Mouse (Mus musculus): ENCODE data around the gene Adamts6. TPM values are rescaled to one million over a fixed set of nuclear protein-coding genes. Genes with fewer than 3 reads are reported as not detected.

Adamts6 gene
- polyA plus RNA-seq, 1 experiment: not detected

GRCm38 (mm10) chr13:104295472-104295871 is 7.8 kb downstream of the Adamts6 start:
- TF ChIP-seq CTCF (IDR thresholded peaks at IDR 0.05; ENCODE audit: insufficient read depth, low read depth, low read length) (no peak), POLR2A (IDR thresholded peaks at IDR 0.05; ENCODE audit: insufficient read depth, low read depth, low read length) (no peak)
- Histone ChIP-seq H3K4me3 (ENCODE audit: insufficient read depth, low read depth, low read length) (no peak overlapping the region), H3K4me1 (ENCODE audit: control insufficient read depth, insufficient read depth, low read length) (no peaks in the 10 kb centered on the region), H3K27ac (ENCODE audit: insufficient read depth, low read depth, low read length) (no peak overlapping the region)
- whole genome bisulfite sequencing: 59% methylated on average over 1 of the region's 1 CpGs

DNA sequence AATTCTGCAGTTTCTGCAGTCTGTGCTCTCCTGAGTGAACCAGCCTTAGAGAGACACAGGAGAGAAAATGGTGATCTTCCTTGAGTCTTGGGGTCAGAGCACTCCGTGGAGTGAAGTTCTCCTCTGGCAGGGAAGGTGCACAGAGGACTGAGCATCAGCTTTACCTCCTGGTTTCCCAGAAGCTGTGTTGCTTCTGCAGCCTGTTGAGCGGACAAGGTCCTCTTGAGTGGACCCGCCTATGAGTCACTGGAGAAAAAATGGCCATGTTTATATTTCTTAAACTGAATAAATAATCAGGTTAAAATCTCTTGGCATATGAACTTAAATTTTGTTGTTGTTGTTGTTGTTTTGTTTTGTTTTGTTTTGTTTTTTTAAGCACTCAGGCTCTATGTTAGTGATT is 41.7 kb downstream of the Adamts6 start:
- H3K4me1 ChIP-seq (ENCODE audit: control insufficient read depth, insufficient read depth, low read length): no peaks in the 10 kb centered on the region
- no peak overlapping the region for H3K4me3 ChIP-seq (ENCODE audit: insufficient read depth, low read depth, low read length)
- TF ChIP-seq CTCF (IDR thresholded peaks at IDR 0.05; ENCODE audit: insufficient read depth, low read depth, low read length): no peak
- no peak for TF ChIP-seq POLR2A (IDR thresholded peaks at IDR 0.05; ENCODE audit: insufficient read depth, low read depth, low read length)
- no peak overlapping the region for H3K27ac ChIP-seq (ENCODE audit: insufficient read depth, low read depth, low read length)
- WGBS: 90% methylated on average over 3 of the region's 3 CpGs

GRCm38 (mm10) chr13:104329742-104330141 is 42.1 kb downstream of the Adamts6 start:
- Histone ChIP-seq H3K4me1 (ENCODE audit: control insufficient read depth, insufficient read depth, low read length) (no peaks in the 10 kb centered on the region), H3K27ac (ENCODE audit: insufficient read depth, low read depth, low read length) (no peak overlapping the region), H3K4me3 (ENCODE audit: insufficient read depth, low read depth, low read length) (no peak overlapping the region)
- TF ChIP-seq CTCF (IDR thresholded peaks at IDR 0.05; ENCODE audit: insufficient read depth, low read depth, low read length) (no peak), POLR2A (IDR thresholded peaks at IDR 0.05; ENCODE audit: insufficient read depth, low read depth, low read length) (no peak)
- WGBS: 46% methylated on average over 2 of the region's 2 CpGs

DNA sequence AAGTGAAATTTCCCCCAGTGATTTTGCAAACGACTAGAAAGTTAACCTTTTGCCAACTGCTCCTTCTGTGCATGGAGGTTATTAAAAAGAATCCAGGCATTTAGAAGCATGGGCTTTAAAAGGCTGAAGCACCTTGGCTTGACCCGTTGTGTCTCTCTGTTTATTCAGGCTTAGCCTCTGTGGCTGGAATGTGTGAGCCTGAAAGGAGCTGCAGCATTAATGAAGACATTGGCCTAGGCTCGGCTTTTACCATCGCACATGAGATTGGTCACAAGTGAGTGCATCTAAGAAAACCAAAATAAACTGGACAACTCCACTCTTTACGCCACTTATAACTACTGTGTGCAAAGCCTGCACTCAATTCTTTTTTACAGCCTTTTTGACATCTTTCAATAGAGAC is 65.0 kb downstream of the Adamts6 start:
- TF ChIP-seq CTCF (IDR thresholded peaks at IDR 0.05; ENCODE audit: insufficient read depth, low read depth, low read length) (no peak), POLR2A (IDR thresholded peaks at IDR 0.05; ENCODE audit: insufficient read depth, low read depth, low read length) (no peak)
- H3K4me3 ChIP-seq (ENCODE audit: insufficient read depth, low read depth, low read length): no peak overlapping the region
- 49% methylated on average over 5 of the region's 5 CpGs for WGBS
- no peak overlapping the region for H3K27ac ChIP-seq (ENCODE audit: insufficient read depth, low read depth, low read length)
- H3K4me1 ChIP-seq (ENCODE audit: control insufficient read depth, insufficient read depth, low read length): no peaks in the 10 kb centered on the region

- H3K4me1 ChIP-seq (ENCODE audit: control insufficient read depth, insufficient read depth, low read length): no peaks in the 10 kb centered on the region
- H3K4me3 ChIP-seq (ENCODE audit: insufficient read depth, low read depth, low read length): no peak overlapping the region
- 90% methylated on average over 8 of the region's 8 CpGs for WGBS
- H3K27ac ChIP-seq (ENCODE audit: insufficient read depth, low read depth, low read length): no peak overlapping the region
- TF ChIP-seq CTCF (IDR thresholded peaks at IDR 0.05; ENCODE audit: insufficient read depth, low read depth, low read length) (no peak), POLR2A (IDR thresholded peaks at IDR 0.05; ENCODE audit: insufficient read depth, low read depth, low read length) (no peak)
Observed at GRCm38 (mm10) chr13:104393427-104394356, 106.1 kb downstream of the Adamts6 start.

DNA sequence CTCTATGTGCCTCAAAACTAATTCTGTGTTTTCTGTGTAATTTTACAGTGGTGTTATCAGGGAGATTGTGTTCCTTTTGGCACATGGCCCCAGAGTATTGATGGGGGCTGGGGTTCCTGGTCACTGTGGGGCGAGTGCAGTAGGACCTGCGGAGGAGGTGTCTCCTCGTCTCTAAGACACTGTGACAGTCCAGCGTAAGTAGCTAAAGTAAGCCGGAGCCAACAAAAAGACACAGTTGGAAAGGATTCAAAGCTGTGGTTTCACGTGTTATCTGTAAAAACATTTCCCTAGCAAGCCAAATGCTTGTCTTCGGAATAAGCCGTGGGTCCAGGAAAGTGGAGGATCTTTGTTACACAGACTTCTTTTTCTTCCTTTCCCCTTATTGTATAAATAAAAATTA is 110.2 kb downstream of the Adamts6 start:
- TF ChIP-seq POLR2A (IDR thresholded peaks at IDR 0.05; ENCODE audit: insufficient read depth, low read depth, low read length) (no peak), CTCF (IDR thresholded peaks at IDR 0.05; ENCODE audit: insufficient read depth, low read depth, low read length) (no peak)
- H3K27ac ChIP-seq (ENCODE audit: insufficient read depth, low read depth, low read length): no peak overlapping the region
- no peaks in the 10 kb centered on the region for H3K4me1 ChIP-seq (ENCODE audit: control insufficient read depth, insufficient read depth, low read length)
- WGBS: 47% methylated on average over 8 of the region's 8 CpGs
- H3K4me3 ChIP-seq (ENCODE audit: insufficient read depth, low read depth, low read length): no peak overlapping the region

GRCm38 (mm10) chr13:104432734-104433133 is 145.1 kb downstream of the Adamts6 start:
- TF ChIP-seq POLR2A (IDR thresholded peaks at IDR 0.05; ENCODE audit: insufficient read depth, low read depth, low read length) (no peak), CTCF (IDR thresholded peaks at IDR 0.05; ENCODE audit: insufficient read depth, low read depth, low read length) (no peak)
- Histone ChIP-seq H3K4me1 (ENCODE audit: control insufficient read depth, insufficient read depth, low read length) (no peaks in the 10 kb centered on the region), H3K27ac (ENCODE audit: insufficient read depth, low read depth, low read length) (no peak overlapping the region), H3K4me3 (ENCODE audit: insufficient read depth, low read depth, low read length) (no peak overlapping the region)
- 87% methylated on average over 2 of the region's 2 CpGs for WGBS

DNA sequence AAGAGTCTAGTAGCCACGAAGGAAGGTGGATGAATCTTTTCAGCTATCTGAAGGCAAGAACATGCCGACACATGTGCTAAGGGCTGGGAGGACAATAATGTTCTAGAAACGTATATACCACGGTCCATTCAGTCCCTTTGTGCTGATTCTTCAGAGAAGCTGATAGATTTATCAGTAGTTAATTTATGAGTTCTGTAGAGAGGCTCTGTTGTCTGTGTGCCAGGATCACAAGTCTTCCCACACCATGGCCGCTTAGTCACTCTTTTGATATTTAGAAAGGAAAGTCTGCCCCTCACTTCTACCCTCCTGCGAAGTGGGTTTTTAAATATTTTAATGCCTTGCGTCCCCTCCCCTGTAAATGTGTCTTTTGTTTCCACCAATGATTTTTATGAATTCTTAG is 154.9 kb downstream of the Adamts6 start:
- Histone ChIP-seq H3K27ac (ENCODE audit: insufficient read depth, low read depth, low read length) (no peak overlapping the region), H3K4me3 (ENCODE audit: insufficient read depth, low read depth, low read length) (no peak overlapping the region), H3K4me1 (ENCODE audit: control insufficient read depth, insufficient read depth, low read length) (no peaks in the 10 kb centered on the region)
- 95% methylated on average over 7 of the region's 7 CpGs for WGBS
- TF ChIP-seq POLR2A (IDR thresholded peaks at IDR 0.05; ENCODE audit: insufficient read depth, low read depth, low read length) (no peak), CTCF (IDR thresholded peaks at IDR 0.05; ENCODE audit: insufficient read depth, low read depth, low read length) (no peak)

DNA sequence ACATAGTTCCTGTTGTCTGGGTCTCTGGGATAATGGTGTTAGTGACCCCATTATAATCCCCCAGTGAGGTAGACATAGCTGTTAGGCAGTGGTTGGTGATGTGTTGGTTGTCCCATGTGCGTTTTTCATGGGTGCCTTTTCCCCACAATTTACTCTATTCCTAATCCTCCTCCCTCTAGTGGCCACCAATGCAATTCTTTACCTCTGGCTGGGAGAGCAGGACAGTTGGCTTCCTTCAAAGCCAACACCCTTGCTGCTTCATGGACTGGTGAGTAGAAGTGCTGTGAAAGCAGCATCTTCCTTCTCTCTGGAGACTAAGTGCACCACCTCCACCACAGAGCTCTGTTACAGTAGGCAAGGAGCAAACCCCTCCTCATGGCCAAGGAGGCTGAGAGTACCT is 157.8 kb downstream of the Adamts6 start:
- H3K27ac ChIP-seq (ENCODE audit: insufficient read depth, low read depth, low read length): no peak overlapping the region
- no peaks in the 10 kb centered on the region for H3K4me1 ChIP-seq (ENCODE audit: control insufficient read depth, insufficient read depth, low read length)
- no peak overlapping the region for H3K4me3 ChIP-seq (ENCODE audit: insufficient read depth, low read depth, low read length)
- TF ChIP-seq POLR2A (IDR thresholded peaks at IDR 0.05; ENCODE audit: insufficient read depth, low read depth, low read length) (no peak), CTCF (IDR thresholded peaks at IDR 0.05; ENCODE audit: insufficient read depth, low read depth, low read length) (no peak)
- 63% methylated on average over 1 of the region's 1 CpGs for WGBS
